8 mouse cellular contexts compared by ENCODE assay signal in the genomic region with DNA sequence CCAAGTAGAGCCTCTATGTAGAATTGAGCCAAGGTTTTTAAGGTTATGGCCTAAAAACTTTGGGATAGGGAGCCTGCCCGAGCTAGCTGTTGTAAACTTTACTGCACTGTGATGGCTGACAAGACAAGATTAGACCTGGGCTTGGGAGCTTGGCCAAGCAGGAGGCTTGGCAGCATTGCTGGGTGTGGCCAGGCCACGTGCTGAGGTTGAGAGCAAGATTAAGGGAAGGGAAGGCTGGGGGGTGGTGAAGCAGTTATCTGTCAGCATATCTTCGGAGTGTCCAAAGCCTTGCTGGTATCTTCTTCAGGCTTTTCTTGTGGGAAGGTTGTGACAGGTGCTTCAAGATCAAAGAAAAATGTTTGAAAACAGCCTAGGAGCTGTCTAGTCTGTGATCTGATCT. TPM values are rescaled to one million over a fixed set of nuclear protein-coding genes. Genes with fewer than 3 reads are reported as not detected.
DNase-seq lines count a peak whose midpoint lies in the region; ATAC-seq and TF ChIP-seq lines count a peak whose summit lies in the region.

No protein-coding gene starts in this region.

- no peak for TF ChIP-seq CTCF in forebrain, postnatal 0 days (IDR thresholded peaks at IDR 0.05; ENCODE audit: low read depth)

- H3K27ac ChIP-seq in hindbrain, embryonic 11.5 days (ENCODE audit: low read depth, low read length): no peak overlapping the region
- no peak overlapping the region for H3K27ac ChIP-seq in forebrain, postnatal 0 days (ENCODE audit: low read depth, low read length)

- DNase-seq in cerebellum, adult 11 months: peak; percentile 39
- peak; percentile 3 for DNase-seq in thymus, postnatal 0 days (ENCODE audit: low spot score)
- no peak for DNase-seq in thymus, postnatal 25 days
- DNase-seq in heart, postnatal 36 days: peak; percentile 49 to 62
- peak; percentile 65 to 69 for DNase-seq in spleen, postnatal 4 days (ENCODE audit: low spot score in 2 of 2)
- no peak for DNase-seq in hindbrain, embryonic 11.5 days (ENCODE audit: low spot score)
- DNase-seq in forebrain, postnatal 0 days: no peak

- H3K36me3 ChIP-seq in hindbrain, embryonic 11.5 days (ENCODE audit: control insufficient read depth, insufficient read depth, low read length): peaks cover 13% of the 10 kb centered on the region; the same call in 1 of the 2 replicates
- peaks cover 17% of the 10 kb centered on the region for H3K36me3 ChIP-seq in forebrain, postnatal 0 days (ENCODE audit: insufficient read depth)

- intact Hi-C loops in heart, postnatal 36 days (cut with DNase I): no loop called here

- H3K27me3 ChIP-seq in hindbrain, embryonic 11.5 days (ENCODE audit: control insufficient read depth, insufficient read depth, low read length): no peaks in the 10 kb centered on the region
- H3K27me3 ChIP-seq in forebrain, postnatal 0 days (ENCODE audit: insufficient read depth, low read length): no peaks in the 10 kb centered on the region

- H3K9ac ChIP-seq in hindbrain, embryonic 11.5 days (ENCODE audit: low read depth, low read length): no peak overlapping the region
- H3K9ac ChIP-seq in forebrain, postnatal 0 days: no peak overlapping the region

- no peak for ATAC-seq in cerebellum, adult (ENCODE audit: insufficient number of reproducible peaks, low FRiP score, low TSS enrichment)
- ATAC-seq in hindbrain, embryonic 11.5 days (ENCODE audit: low FRiP score): no peak
- ATAC-seq in forebrain, postnatal 0 days: no peak

- H3K4me1 ChIP-seq in hindbrain, embryonic 11.5 days (replicated peaks; ENCODE audit: control insufficient read depth, insufficient read depth, low read length): no peaks in the 10 kb centered on the region
- H3K4me1 ChIP-seq in forebrain, postnatal 0 days (ENCODE audit: insufficient read depth): 0 out of 2 replicates have a peak, but pooled peaks cover 11% of the 10 kb centered on the region

- H3K9me3 ChIP-seq in hindbrain, embryonic 11.5 days (ENCODE audit: control insufficient read depth, low read length): no peaks in the 10 kb centered on the region
- no peaks in the 10 kb centered on the region for H3K9me3 ChIP-seq in forebrain, postnatal 0 days (ENCODE audit: low read length)

- H3K4me2 ChIP-seq in hindbrain, embryonic 11.5 days (replicated peaks; ENCODE audit: low read depth, low read length): no peak overlapping the region
- H3K4me2 ChIP-seq in forebrain, postnatal 0 days (ENCODE audit: low read depth): no peak overlapping the region

- WGBS in hindbrain, embryonic 11.5 days: 92% methylated on average over 3 of the region's 3 CpGs
- WGBS in forebrain, postnatal 0 days: 58% methylated on average over 3 of the region's 3 CpGs

- no peak overlapping the region for H3K4me3 ChIP-seq in hindbrain, embryonic 11.5 days (ENCODE audit: low read depth, low read length)
- no peak overlapping the region for H3K4me3 ChIP-seq in forebrain, postnatal 0 days (ENCODE audit: low read depth, low read length)

RNA-seq across cellular contexts. Expression of a gene that starts 37.6 kb away (rescaled TPM):
- 159 and 162 TPM in 2 replicates for polyA plus RNA-seq in thymus, postnatal 0 days (2015; fragmentation: Nextera tagmentation; extraction: Ambion mirVana)
- total RNA-seq in heart, postnatal 36 days (2021): 100 to 1,000 TPM; 366 to 383 TPM
- polyA plus RNA-seq in hindbrain, embryonic 11.5 days (2014; fragmentation: Nextera tagmentation; extraction: Ambion mirVana): 708 and 779 TPM in 2 replicates
- 391 and 472 TPM in 2 replicates for total RNA-seq in forebrain, postnatal 0 days (2014; rRNA removed)
- polyA plus RNA-seq in forebrain, postnatal 0 days (2015; fragmentation: Nextera tagmentation; extraction: Ambion mirVana): 180 and 278 TPM in 2 replicates

Comparison
In these comparisons a context has a peak if more than half of its experiments do, and no peak if none do; other contexts are left out.
1. DNase-seq: peak in cerebellum, adult 11 months (single experiment), thymus, postnatal 0 days (single experiment), heart, postnatal 36 days (2 of 2) and spleen, postnatal 4 days (2 of 2); none in thymus, postnatal 25 days (single experiment), hindbrain, embryonic 11.5 days (single experiment) and forebrain, postnatal 0 days (single experiment).